Mouse (Mus musculus) large intestine, adult 2 months (tissue): ENCODE results near the gene Itpk1. TPM values are rescaled to one million over a fixed set of nuclear protein-coding genes. Genes with fewer than 3 reads are reported as not detected.

Source experiments
- DNase-seq: peaks from one replicate; pipeline ENCODE4 v3.0.0-alpha.2; 2012; ENCODE audit warnings: low read depth, low spot score
- WGBS: fragments of 180-500 bp; shearing (Covaris S2); methylation state at CpG from one replicate; pipeline ENCODE4 v1.1.7; 2018; 5-methylcytosine and 5-hydroxymethylcytosine counted together
- polyA plus RNA-seq: library from polyadenylated mRNA; depleted of rRNA; stranded (reverse); fragments of >200 nt; gene quantifications from 2 replicates; pipeline ENCODE4 v1.2.3, GENCODE M21; 2012

Gene Itpk1
- polyA plus RNA-seq, 1 experiment, result 205 TPM

DNA sequence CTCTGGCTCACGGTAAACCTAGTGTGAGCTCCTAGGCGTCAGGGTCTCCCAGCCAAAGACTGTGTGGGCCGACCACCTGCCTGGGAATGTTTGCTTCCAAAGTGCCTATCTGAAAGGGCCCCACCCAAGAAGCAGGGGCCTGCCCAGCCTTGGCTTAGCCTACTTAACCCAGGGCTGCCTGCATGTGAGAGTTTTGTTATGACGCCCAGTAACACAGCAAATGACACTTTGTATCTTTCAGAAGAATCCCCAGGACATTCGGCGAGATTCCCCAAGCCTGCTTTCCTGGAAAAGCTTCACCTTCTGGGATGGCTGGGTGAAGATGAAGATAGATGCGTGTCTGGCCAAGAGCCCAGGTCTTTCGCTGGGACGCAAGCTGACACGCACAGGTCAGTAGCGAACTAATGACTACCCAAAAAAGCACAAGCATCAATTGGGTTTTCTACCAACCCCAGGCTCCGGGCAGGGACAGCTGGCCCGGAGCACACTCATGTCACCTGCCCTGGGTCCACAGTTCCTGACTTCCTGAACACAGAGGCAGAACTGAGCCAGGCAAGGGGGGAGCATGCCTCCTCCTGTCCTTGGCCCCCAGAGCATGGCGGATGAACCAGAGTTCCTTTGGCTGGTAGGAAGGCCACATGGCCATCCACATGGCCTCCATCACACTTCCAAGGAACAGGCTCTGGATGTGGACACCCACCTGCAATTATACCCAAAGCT lies 7.9 kb downstream of the Itpk1 start:
- no peak for DNase-seq
- 68% methylated on average over 14 of the region's 14 CpGs for WGBS

DNA sequence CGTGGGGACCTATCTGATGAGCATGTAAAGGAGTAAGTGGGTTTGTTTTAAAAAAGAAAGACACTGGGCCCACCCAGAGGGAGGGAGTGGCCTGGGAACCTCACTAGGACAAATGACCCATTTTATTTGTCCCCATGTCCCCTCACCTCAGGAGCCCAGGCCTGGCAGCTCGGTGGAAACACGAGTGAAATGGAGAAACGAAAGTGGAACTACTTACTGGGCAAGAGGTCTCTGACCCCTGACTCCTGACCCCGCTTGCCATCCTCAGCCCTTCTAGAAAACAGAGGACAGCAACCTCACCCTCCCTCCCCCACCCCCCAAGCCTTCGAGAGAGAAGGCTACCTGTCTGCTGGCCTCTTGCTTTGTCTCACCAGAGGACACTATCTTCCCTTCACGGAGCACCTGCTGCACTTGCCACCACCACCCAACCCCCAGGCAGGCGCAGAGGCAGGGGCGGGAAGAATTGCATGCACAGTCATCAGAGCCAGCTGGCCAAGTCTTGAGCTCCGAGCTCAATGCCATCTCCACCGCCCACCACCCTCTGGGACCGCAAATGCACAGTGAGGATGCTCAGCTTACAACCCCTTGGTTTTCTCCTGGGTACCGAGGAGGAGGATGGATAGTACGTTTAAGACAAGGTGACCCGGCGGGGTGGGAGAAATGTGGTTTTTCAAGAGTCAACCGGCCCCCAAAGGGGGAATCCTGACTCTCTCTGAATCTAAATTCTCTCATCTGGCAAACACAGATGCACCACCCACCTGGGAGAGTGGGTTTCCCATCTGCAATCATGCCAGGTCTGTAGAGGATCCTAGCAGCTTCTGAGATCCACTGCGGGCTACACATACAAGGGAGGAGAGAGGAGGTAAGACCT lies 9.1 kb downstream of the Itpk1 start:
- WGBS, result 69% methylated on average over 18 of the region's 18 CpGs
- no peak for DNase-seq

DNA sequence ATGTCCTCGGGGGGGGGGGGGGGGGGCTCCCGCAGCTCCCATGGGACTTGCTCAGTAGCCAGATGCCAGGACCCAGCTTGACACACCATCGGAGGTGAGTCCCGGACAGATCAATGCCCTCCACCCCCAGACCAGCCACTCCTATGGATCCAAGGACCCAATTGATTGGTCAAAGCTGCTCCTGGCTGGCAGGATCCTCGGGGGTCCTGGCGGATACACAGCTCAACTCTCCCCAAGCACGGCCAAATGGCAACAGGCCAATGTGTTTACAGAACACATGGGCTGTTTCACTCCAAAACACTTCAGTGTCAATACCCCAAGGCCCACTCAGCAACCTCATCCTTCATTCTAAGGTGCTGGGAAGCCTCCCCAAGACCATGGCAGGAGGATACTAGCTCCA lies 13.0 kb downstream of the Itpk1 start:
- WGBS, result 68% methylated on average over 7 of the region's 7 CpGs
- no peak for DNase-seq

DNA sequence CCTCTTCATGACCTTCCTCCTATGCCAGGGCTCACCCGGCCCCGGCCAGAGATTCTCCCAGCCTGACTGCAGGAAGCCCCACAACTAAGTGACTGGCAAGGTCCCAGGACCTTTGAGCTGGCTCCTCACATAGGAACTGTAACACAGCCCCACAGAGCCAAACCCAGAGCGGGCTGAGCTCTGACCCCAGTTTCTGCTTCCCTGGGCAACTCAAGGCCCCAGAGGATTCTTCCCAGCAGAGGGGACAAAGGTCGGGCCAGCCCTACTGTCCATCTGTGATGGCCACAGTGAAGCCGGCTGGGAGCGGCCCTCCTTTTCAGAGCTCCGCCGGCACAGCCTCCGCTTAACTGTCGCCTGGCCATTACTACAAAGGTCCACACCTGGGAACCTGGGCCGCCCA lies 13.6 kb downstream of the Itpk1 start:
- no peak for DNase-seq
- WGBS, result 21% methylated on average over 11 of the region's 11 CpGs

DNA sequence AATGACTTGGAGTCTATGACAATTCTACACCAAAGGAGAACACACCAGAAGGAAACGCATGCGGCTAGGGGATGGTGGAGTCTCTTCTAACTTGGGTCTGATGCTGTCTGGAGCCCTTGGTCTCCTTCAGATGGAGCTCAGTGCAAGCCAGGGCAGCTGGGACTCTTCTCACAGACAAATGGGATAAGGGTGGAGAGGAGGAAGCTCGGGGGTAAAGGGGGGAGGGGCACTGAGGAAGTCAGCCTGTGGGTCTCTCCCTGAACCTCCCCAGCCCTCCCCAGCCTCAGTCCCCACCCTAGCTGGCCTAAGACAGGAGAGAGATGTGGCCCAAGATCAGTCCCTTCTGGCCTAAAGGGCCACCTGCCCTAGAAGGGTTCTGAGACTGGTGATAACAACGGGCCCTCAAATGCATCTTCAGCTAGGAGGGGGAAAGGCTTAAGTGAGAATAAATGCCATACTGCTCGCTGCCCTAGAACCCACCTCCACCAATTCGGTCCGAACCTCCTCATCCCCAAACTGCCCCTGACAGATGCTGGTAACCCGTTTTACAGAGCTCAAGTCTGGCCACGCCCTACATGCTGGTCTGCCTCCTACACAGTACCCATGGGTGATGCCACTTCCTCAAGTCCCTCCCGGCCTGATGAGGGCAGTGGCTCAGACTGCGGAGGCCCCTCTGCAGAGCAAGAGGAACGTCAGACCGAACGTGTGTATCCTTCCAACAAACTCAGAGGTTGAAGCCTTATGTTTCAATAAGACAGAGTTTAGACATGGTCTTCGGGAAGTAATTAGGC lies 14.8 kb downstream of the Itpk1 start:
- 53% methylated on average over 15 of the region's 15 CpGs for WGBS
- DNase-seq, result no peak

DNA sequence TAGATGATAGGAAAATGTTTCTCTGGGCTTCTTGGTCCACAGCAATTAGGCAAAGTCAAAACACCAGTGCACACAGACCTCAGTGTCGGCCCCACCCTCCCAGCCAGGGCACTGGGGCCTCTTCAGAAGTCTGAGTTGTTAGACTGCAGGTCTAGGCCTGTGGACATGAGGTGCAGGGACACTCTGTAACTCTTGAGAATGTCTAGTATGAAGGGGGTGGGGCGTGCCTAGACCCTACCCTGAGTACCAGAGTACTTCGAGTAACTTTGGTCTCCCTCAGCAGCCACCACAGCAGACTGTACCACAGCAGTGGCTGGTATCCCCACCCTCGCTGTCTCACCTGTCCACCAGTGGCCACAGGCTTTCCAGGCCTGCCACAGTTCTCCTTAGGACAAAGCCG lies 18.4 kb downstream of the Itpk1 start:
- WGBS, result 70% methylated on average over 5 of the region's 5 CpGs

DNA sequence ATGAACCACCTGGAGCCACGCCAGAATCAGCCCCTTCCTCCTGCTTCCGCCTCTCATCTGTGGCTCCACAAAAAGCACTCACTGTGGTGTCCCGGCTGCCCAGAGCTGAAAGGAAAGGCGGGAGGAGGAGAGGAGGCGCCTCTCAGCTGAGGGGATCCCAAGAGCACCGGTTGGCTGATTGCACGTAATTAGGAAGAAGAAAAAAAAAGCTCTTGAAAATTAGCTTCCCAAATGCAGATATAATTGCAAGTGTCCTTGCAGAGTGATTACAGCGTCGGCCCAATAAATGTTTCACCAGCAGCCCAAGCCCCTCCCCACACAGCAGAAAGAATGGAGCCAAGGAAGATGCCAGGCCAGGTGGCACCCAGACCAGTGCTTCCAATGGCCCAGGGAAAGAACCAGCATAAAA lies 19.2 kb downstream of the Itpk1 start:
- DNase-seq, result no peak
- WGBS, result 26% methylated on average over 9 of the region's 9 CpGs

More for the DNA sequence above, 18.4 kb downstream of the Itpk1 start:
- no peak for DNase-seq

DNA sequence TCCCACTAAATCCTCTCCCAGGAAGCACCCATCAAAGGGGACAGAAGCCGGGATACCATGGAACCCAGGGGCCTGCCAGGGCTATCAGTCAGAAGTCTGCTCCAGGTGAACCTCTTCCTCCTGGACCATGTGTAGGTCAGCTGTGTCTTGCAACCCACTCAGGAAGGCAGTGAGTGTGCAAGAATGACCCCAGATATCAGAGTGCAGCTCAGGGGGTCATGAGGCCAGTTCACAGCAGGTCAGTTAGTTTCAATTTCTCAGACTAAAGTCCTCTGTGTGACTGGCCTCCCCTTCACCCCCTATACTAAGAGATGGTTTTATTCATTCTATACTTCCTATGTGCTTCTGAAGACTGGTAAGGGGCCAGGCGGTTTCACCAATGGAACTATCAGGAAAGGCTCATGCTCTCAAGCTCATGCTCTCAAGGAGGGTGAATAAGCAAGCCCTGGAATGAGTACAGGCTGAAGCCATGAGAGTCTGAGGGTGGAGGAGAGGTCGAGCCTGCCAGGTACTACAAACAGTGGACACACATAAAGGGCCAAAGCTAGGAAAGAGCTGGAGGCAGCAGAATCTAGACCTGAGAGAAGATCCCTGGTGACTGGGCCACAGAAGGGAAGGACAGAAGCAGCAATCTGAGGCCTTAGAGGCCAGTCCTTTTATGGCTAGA lies 19.9 kb downstream of the Itpk1 start:
- no peak for DNase-seq
- WGBS, result 57% methylated on average over 3 of the region's 3 CpGs

DNA sequence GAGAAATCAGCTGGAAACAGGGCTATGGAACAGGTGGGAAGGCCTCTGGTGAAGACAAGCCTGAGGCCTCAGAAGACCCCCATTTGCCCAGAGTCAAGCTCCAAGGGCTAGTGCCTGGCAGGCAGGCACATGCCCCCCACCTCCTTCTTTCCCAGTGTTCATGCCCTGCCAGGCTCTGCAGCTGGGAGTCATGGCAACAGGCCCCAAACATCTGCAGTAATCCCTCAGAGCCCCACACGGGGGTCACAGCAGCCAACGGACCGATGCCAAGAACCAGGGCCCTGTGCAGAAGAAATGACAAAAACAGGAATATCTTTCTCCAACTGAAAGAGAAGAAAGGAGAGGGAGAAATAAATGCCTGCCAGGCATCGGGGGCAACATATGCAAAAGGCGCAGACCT lies 20.8 kb downstream of the Itpk1 start:
- no peak for DNase-seq
- WGBS, result 64% methylated on average over 5 of the region's 5 CpGs

DNA sequence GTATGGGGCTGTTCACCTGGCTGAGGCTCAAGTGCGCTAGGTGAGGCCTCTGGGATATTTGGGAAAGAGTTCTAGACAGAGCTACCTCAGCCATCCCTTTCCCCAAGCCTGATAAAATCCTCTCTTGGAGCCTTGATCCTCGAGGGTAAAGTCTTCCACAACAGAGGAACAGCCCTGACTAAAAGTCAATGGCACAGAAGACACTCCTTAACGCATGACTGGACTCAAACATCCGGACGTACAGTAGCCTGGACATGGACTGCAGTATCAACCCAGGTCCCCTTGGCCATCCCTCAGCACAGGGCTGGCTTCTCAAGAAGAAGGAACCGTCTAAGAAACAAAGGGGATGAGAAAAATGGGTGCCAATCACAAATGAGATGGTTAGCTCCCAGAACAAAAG lies 21.3 kb downstream of the Itpk1 start:
- no peak for DNase-seq
- WGBS, result 46% methylated on average over 6 of the region's 6 CpGs

DNA sequence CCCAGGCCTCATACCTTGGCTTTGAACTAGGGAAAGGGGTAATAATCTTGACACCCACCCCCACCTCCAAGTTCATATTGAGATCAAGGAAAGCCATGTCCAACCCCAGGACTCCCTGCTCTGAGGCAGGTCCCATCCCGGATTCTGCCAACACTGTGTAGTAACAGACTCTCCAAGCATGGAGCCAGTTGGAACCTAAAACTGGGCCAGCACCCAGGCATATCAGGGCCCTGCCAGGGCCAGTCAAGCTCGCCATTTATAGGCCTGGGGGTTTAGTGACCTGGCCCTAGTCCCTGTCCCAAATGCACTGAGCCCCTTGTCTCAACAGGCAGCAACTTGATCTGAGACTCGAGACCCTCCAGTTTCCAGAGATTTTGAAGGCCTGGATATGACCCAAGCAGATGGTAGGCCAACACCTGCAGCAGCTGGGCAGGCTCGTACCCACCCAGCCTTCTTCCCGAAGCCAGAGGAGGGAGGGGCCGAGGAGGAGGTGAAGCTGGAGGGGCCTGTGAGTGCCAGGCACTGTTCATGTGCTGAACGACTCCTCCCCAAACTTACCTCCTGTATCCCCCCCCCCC lies 21.9 kb downstream of the Itpk1 start:
- DNase-seq, result no peak
- WGBS, result 27% methylated on average over 7 of the region's 7 CpGs

DNA sequence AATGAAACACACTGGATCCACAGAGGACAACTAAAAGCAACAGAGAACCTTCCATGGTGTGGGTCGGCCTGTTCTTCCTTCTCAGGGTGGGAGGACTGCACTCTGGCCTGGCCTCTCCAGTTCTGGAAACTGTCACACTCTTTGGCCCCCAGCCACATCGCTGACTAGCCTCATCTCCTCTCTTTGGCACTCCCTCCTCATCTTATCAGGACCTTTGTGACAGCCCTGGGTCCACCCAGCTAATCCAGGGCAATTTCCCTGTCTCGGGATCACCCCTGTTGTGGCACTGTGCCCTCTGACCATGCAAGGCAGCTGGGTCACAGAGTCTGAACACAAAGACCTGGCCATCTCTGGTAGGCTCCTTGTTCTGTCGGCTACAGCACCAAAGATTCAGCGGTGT lies 22.6 kb downstream of the Itpk1 start:
- peak; percentile 92 for DNase-seq
- 29% methylated on average over 5 of the region's 5 CpGs for WGBS

DNA sequence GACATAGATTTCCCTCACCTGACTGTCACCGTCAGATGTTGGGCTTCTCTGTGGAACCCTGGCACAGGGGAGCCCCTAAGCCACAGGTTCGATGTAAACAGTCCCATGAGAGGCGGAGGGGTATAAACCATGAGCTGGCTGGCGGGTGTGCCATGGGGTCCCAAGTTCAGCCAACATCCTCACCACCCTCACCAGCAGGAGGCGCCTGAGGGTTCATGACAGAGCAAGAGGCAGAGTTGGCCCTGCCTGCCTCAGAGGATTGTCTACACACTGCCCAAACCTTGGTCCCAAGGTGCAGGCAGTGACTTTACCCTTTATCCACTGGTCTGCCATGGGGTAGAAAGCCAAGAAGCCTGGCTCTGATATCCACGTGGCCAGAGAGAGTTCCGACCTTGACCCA lies 23.1 kb downstream of the Itpk1 start:
- 50% methylated on average over 7 of the region's 7 CpGs for WGBS
- no peak for DNase-seq

DNA sequence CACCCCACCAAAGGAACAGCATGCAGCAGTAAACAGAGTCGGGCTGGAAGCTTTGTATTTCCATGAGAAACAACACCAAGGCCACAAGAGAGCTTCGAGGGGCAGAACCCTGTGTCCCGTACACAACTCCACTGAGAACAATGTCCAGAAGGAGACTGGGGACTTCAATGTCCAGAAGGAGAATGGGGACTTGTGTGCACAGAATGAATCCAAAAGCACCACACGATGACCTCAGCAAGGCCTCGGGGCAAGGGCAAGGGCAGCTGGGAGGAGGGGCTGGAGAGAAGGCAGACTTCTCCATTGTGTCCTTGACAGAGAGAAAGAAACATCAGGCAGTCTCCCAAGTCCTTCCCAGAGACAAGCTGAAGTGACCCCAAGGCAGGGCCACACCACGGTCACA lies 25.9 kb downstream of the Itpk1 start:
- DNase-seq, result no peak
- 67% methylated on average over 6 of the region's 6 CpGs for WGBS

DNA sequence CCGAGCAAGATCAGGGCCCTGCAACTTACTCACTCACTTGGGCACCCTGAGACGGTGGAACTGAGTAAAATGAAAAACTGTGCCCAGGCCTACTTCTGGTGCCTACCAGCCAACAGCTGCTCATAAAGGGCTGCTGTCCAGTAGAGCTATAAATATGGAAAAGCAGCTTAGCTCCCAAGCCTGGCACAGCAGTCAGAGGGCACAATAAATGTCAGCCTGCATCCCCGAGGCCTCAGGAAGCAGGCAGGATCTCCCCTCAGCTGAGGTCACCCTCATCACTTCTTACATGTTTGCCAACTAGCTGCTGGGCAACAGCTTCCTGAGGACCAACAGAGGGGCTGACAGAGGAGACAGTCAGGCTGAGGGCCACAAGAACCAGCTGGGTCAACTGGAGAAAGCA lies 27.6 kb downstream of the Itpk1 start:
- WGBS, result 71% methylated on average over 3 of the region's 3 CpGs
- no peak for DNase-seq

DNA sequence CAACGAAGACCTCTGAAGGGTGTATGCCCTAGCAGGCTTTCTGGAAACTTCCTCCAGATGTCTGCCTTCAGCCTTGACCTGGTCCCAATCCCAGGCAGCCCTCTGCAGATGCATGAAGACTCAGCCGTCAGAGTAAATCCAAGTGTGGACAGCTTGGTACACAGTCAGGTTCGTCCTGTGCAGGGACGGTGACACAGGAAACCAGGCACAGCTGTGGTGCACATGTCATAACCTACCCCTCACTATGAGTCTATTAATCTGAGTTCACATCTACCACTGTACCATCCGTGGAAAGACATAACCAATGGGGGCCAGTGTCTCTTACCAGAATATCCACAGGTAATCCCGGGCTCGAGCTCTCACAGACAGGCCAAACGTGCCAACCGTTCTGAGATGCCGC lies 30.2 kb downstream of the Itpk1 start:
- WGBS, result 86% methylated on average over 10 of the region's 10 CpGs
- DNase-seq, result no peak

DNA sequence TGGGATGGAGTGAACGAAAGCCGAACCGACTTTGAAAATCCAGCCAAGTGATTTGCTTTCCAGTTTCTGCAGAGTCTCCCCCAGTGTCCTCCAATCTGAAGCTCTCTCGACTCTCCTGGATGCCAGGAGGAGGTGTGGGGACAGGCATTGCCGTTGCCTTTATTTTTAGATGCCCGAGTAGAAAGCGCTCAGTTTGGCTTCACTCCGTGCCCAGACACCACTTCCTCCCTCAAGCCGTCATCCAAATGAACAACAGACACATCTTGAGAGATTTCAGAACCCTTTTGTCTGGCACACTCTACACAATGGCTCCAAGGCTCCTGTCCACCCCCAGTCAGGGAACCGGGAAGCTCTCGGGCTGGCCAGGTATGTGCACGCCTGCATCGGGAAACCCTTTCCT lies 30.6 kb downstream of the Itpk1 start:
- no peak for DNase-seq
- WGBS, result 84% methylated on average over 13 of the region's 13 CpGs

DNA sequence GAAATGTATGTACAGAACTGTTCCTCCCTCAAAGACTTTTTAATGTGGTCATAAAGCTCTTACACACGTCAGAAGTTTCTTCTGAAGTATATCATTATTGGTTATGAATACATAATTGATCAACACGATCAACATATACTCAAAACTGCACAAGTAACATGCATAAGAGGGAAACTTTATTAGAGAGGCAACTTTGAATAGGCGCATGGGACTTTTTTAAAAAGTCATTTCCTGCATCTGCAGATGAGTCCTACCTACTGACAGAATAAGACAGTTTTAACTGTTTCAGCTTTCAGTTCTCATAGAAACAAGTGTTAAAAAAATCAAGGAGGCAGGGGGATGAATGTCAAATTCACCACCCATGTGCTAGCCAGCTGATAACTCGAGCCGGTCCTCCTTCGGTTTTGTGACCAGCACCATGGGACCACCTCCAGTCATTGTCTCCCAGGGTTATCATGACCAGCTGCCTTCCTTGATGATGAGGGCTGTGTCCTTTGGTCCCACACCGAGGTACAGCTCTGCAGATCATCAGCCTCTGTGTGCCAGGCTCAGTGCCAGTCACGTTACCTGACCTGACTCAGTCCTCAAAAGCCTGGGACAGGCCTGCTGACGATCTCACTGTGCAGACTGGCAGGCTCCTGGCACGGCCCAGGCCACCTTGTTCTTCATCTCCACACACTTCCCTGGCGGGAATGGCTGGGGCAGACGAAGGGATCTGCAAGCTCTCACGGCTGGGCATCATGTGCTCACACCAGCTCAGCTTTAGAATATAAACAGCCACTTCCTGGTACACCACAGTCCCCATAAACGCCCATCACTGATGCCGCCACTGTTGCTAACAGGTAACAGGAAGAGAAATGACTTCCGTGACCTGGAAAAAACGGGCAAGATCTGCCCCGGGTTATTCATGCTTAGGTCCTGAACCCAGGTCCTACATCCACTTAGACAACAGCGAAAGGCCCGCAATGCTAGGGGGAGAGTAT lies 31.6 kb downstream of the Itpk1 start:
- DNase-seq, result no peak
- WGBS, result 41% methylated on average over 20 of the region's 20 CpGs
